Mouse (Mus musculus): ENCODE measurements around the gene Krt7. TPM values are rescaled to one million over a fixed set of nuclear protein-coding genes. Genes with fewer than 3 reads are reported as not detected.

Krt7 gene
- polyA plus RNA-seq, 1 experiment from 2014 or later, result 1.1 TPM

DNA sequence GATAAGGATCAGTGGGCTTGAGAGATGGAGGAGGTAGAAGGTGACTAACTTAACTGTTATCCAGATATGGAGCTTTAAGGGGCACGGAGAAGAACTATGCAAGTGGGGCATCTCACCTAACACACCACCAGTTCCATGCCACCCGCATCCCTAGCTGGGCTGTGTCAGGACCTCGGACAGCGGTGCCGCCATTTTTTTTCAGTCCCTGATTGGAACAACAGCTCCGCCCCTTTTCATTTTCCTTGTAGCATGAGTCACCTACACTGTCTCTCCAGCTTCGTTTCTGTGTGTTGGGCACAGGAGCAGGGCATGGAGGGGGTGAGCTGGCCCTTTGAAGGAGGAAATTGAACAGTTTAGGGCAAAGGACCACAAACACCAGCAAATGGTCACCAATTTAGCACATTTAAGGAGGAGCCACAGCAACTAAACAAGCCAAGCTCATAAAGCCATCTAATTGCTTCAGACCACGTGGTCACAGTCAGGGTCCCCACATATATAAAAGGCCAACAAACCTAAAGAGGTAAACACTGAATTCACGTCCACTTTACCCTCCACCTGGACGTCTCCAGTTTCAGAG is 62.2 kb downstream of the Krt7 start, which contains the start of gene Krt86:
Krt86 (plus strand) TSS at position 527 of the 577 bp plus-strand sequence.
- H3K27ac ChIP-seq (ENCODE audit: low read length), result no peak within 1 kb of the TSS
- WGBS, result 48% methylated on average over 10 of the region's 10 CpGs
- no peak within 1 kb of the TSS for H3K4me2 ChIP-seq (ENCODE audit: low read length)
- H3K9me3 ChIP-seq (replicated peaks; ENCODE audit: control insufficient read depth, low read length, poor library complexity, severe bottlenecking), result no peaks in the 10 kb centered on the region
- no peak for ATAC-seq
- no peaks in the 10 kb centered on the region for H3K36me3 ChIP-seq (ENCODE audit: control insufficient read depth, insufficient read depth, low read length)
- no peaks in the 10 kb centered on the region for H3K27me3 ChIP-seq (ENCODE audit: control insufficient read depth, insufficient read depth, low read depth, low read length)
- H3K9ac ChIP-seq (ENCODE audit: low read depth, low read length), result no peak within 1 kb of the TSS
- no peaks in the 10 kb centered on the region for H3K4me1 ChIP-seq (ENCODE audit: control insufficient read depth, insufficient read depth, low read length)
- no peak within 1 kb of the TSS for H3K4me3 ChIP-seq (ENCODE audit: low read depth, low read length)

DNA sequence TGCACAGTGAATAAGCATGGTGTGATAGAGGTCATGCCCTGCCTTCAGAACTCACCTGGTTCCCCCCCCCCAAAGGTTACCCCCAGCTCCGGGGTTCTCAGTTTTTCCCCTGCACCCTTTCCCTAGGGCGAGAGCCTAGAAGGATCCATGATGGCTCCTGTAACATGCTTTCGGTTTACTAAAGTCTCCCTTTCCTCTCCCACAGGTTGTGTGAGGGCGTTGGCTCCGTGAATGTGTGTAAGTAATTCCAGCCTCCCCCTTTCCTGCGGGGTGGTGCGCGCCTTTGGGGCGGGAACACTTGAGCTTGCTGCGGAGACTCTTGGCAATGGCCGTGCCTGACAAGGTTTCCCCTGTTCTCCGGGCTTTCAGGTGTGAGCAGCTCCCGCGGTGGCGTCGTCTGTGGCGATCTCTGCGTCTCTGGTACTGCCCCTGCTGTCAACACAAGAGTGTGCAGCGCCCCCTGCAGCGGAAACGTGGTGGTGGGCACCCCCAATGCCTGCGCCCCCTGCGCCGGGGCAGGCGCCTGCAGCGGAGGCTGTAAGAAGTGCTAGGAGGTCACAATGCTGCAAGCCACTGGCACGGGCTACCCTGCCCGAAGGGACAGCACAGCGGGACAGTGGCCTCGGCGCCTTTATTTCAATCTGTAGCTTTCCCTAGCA is 68.3 kb downstream of the Krt7 start:
- 11% methylated on average over 31 of the region's 31 CpGs for WGBS
- peaks cover 9% of the 10 kb centered on the region for H3K4me1 ChIP-seq (ENCODE audit: control insufficient read depth, insufficient read depth, low read length)
- peak; percentile 45; the same call in 1 of the 2 replicates for ATAC-seq
- H3K27ac ChIP-seq (ENCODE audit: low read length), result no peak overlapping the region
- peak overlapping the region; percentile 21 for H3K4me3 ChIP-seq (ENCODE audit: low read depth, low read length)
- H3K27me3 ChIP-seq (ENCODE audit: control insufficient read depth, insufficient read depth, low read depth, low read length), result no peaks in the 10 kb centered on the region
- no peaks in the 10 kb centered on the region for H3K9me3 ChIP-seq (replicated peaks; ENCODE audit: control insufficient read depth, low read length, poor library complexity, severe bottlenecking)
- H3K4me2 ChIP-seq (ENCODE audit: low read length), result peak overlapping the region; percentile 56
- peak overlapping the region; percentile 21; the same call in 1 of the 2 replicates for H3K9ac ChIP-seq (ENCODE audit: low read depth, low read length)
- H3K36me3 ChIP-seq (ENCODE audit: control insufficient read depth, insufficient read depth, low read length), result no peaks in the 10 kb centered on the region

DNA sequence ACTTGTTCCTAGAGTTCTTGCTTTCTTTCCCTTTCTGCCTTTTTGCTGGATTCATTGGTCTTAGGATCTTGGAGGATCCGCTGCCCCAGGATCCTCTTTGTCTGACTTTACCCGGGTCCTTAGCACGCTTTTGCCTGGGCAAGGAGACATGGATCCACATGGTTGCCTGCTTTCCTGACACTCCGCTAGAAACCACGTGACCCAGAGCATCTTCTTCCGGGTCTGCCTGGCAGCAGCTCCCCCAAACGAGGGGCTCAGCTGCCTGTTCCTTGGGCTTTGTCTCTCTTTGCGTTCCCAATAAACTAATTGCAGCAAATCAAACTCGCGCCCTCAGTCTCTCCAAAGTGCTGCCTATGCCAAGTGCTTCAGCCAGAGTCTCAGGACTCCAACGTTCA is 68.8 kb downstream of the Krt7 start:
- Histone ChIP-seq H3K27me3 (ENCODE audit: control insufficient read depth, insufficient read depth, low read depth, low read length) (no peaks in the 10 kb centered on the region), H3K4me1 (ENCODE audit: control insufficient read depth, insufficient read depth, low read length) (peaks cover 9% of the 10 kb centered on the region), H3K4me2 (ENCODE audit: low read length) (peak overlapping the region; percentile 56), H3K9me3 (replicated peaks; ENCODE audit: control insufficient read depth, low read length, poor library complexity, severe bottlenecking) (no peaks in the 10 kb centered on the region), H3K27ac (ENCODE audit: low read length) (no peak overlapping the region), H3K9ac (ENCODE audit: low read depth, low read length) (no peak overlapping the region; the same call in 1 of the 2 replicates), H3K4me3 (ENCODE audit: low read depth, low read length) (peak overlapping the region; percentile 21), H3K36me3 (ENCODE audit: control insufficient read depth, insufficient read depth, low read length) (no peaks in the 10 kb centered on the region)
- WGBS, result 31% methylated on average over 11 of the region's 11 CpGs
- ATAC-seq, result no peak

MicroRNA genes within 50 kb of the gene (microRNA counts, 519-probe panel; counts per million panel counts)
- microRNA mmu-miR-1941-3p, result 2,101 counts per million, percentile 56 among the panel's probes with 10 or more counts
- microRNA mmu-miR-1941-5p, result 1,660 counts per million, percentile 32 among the panel's probes with 10 or more counts

Small RNA genes within 50 kb of the gene (microRNA-seq; reads per million reads assigned to microRNA genes)
- gene Mir1941, result not detected

Other genes starting within 250 kb of the Krt7 start
- 22.1 and 24.5 TPM in 2 replicates for gene Acvr1b, start 237.0 kb upstream of the Krt7 start, polyA plus RNA-seq (2015; fragmentation: Nextera tagmentation; extraction: Ambion mirVana)
- 0.95 and 1.1 TPM in 2 replicates for gene Grasp, start 186.9 kb upstream of the Krt7 start, polyA plus RNA-seq (2015; fragmentation: Nextera tagmentation; extraction: Ambion mirVana)
- 5.0 and 6.4 TPM in 2 replicates for gene Nr4a1, start 156.8 kb upstream of the Krt7 start, polyA plus RNA-seq (2015; fragmentation: Nextera tagmentation; extraction: Ambion mirVana)
- 74.8 and 79.8 TPM in 2 replicates for gene Atg101, start 126.8 kb upstream of the Krt7 start, polyA plus RNA-seq (2015; fragmentation: Nextera tagmentation; extraction: Ambion mirVana)
- gene 6030408B16Rik, start 117.8 kb upstream of the Krt7 start, polyA plus RNA-seq (2015; fragmentation: Nextera tagmentation; extraction: Ambion mirVana), result 0.19 and 0.26 TPM in 2 replicates
- 0.10 TPM in 2 replicates for gene Krt80, start 40.9 kb upstream of the Krt7 start, polyA plus RNA-seq (2015; fragmentation: Nextera tagmentation; extraction: Ambion mirVana)
- 0.35 and 0.70 TPM in 2 replicates for gene Krt87, start 27.8 kb downstream of the Krt7 start, polyA plus RNA-seq (2015; fragmentation: Nextera tagmentation; extraction: Ambion mirVana)
- not detected in 2 replicates for gene Krt88, start 36.7 kb downstream of the Krt7 start, polyA plus RNA-seq (2015; fragmentation: Nextera tagmentation; extraction: Ambion mirVana)
- gene Krt81, start 52.7 kb downstream of the Krt7 start, polyA plus RNA-seq (2015; fragmentation: Nextera tagmentation; extraction: Ambion mirVana), result 0.28 TPM in 1 of 2 replicates, not detected in the other
- 0.10 TPM in 1 of 2 replicates, not detected in the other for gene Krt86, start 62.4 kb downstream of the Krt7 start, polyA plus RNA-seq (2015; fragmentation: Nextera tagmentation; extraction: Ambion mirVana)
- gene Krt83, start 80.5 kb downstream of the Krt7 start, polyA plus RNA-seq (2015; fragmentation: Nextera tagmentation; extraction: Ambion mirVana), result not detected in 2 replicates
- gene Gm49425, start 106.2 kb downstream of the Krt7 start, polyA plus RNA-seq (2015; fragmentation: Nextera tagmentation; extraction: Ambion mirVana), result not detected in 2 replicates
- not detected in 2 replicates for gene Krt84, start 121.8 kb downstream of the Krt7 start, polyA plus RNA-seq (2015; fragmentation: Nextera tagmentation; extraction: Ambion mirVana)
- not detected in 2 replicates for gene Krt82, start 139.6 kb downstream of the Krt7 start, polyA plus RNA-seq (2015; fragmentation: Nextera tagmentation; extraction: Ambion mirVana)
- gene Krt90, start 151.9 kb downstream of the Krt7 start, polyA plus RNA-seq (2015; fragmentation: Nextera tagmentation; extraction: Ambion mirVana), result 0.19 TPM in 2 replicates
- 0.07 and 0.08 TPM in 2 replicates for gene Krt75, start 162.9 kb downstream of the Krt7 start, polyA plus RNA-seq (2015; fragmentation: Nextera tagmentation; extraction: Ambion mirVana)
- not detected in 2 replicates for gene Gm5414, start 217.1 kb downstream of the Krt7 start, polyA plus RNA-seq (2015; fragmentation: Nextera tagmentation; extraction: Ambion mirVana)
- gene Gm5478, start 236.3 kb downstream of the Krt7 start, polyA plus RNA-seq (2015; fragmentation: Nextera tagmentation; extraction: Ambion mirVana), result not detected in 2 replicates

Measured in midbrain, embryonic 16.5 days (tissue).